Mouse (Mus musculus): ENCODE data around the gene Prm2. TPM values are rescaled to one million over a fixed set of nuclear protein-coding genes. Genes with fewer than 3 reads are reported as not detected.

Prm2 gene
- polyA plus RNA-seq, 1 experiment from 2014 or later: not detected

DNA sequence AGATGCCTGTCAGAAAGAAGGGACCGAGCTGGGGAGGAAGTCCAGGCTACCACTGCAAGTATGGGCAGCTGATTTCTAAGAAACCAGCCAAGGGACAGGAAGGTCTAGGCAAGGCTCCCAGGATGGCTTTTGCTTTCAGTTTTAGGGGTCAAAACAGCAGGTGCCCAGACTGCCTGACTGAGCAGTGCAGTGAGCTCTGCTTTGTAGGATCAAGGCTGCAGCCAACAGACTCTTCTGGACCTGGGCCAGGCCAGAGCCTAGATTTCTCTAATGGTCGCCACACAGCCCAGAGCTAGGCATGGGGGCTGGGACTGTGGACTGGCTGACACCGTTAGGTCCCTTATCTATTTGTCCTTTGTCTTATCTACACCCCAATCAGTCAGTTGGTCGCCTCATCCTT, 21.2 kb downstream of the Prm2 start:
- no peak overlapping the region for H3K4me2 ChIP-seq
- H3K9ac ChIP-seq: no peak overlapping the region
- H3K36me3 ChIP-seq (replicated peaks): no peaks in the 10 kb centered on the region
- H3K9me3 ChIP-seq (replicated peaks): no peaks in the 10 kb centered on the region
- H3K4me3 ChIP-seq (replicated peaks): no peak overlapping the region
- no peak for ATAC-seq (ENCODE audit: insufficient read depth)
- 12% methylated on average over 4 of the region's 4 CpGs for WGBS (ENCODE audit: insufficient replicate concordance)
- H3K4me1 ChIP-seq (replicated peaks): peaks cover 19% of the 10 kb centered on the region
- no peak overlapping the region for H3K27ac ChIP-seq (replicated peaks)
- no peaks in the 10 kb centered on the region for H3K27me3 ChIP-seq

- Histone ChIP-seq H3K9ac (no peak overlapping the region), H3K4me2 (no peak overlapping the region), H3K4me3 (replicated peaks) (no peak overlapping the region), H3K4me1 (replicated peaks) (peaks cover 26% of the 10 kb centered on the region), H3K27me3 (peaks cover 7% of the 10 kb centered on the region; the same call in 1 of the 2 replicates), H3K27ac (replicated peaks) (no peak overlapping the region), H3K36me3 (replicated peaks) (no peaks in the 10 kb centered on the region), H3K9me3 (replicated peaks) (no peaks in the 10 kb centered on the region)
- ATAC-seq (ENCODE audit: insufficient read depth): no peak
- 77% methylated on average over 8 of the region's 8 CpGs for WGBS (ENCODE audit: insufficient replicate concordance)
These were observed 22.4 kb downstream of the Prm2 start for GRCm38 (mm10) chr16:10773543-10773942.

GRCm38 (mm10) chr16:10771769-10772510, 24.0 kb downstream of the Prm2 start:
- Histone ChIP-seq H3K36me3 (replicated peaks) (no peaks in the 10 kb centered on the region), H3K4me2 (no peak overlapping the region), H3K9ac (no peak overlapping the region), H3K27me3 (peaks cover 14% of the 10 kb centered on the region), H3K4me3 (replicated peaks) (no peak overlapping the region), H3K4me1 (replicated peaks) (peaks cover 16% of the 10 kb centered on the region; the same call in 1 of the 2 replicates), H3K9me3 (replicated peaks) (no peaks in the 10 kb centered on the region), H3K27ac (replicated peaks) (no peak overlapping the region)
- 28% methylated on average over 19 of the region's 19 CpGs for WGBS (ENCODE audit: insufficient replicate concordance)
- ATAC-seq (ENCODE audit: insufficient read depth): 0 out of 2 replicates have a peak, but pooled peaks have one; percentile 18

DNA sequence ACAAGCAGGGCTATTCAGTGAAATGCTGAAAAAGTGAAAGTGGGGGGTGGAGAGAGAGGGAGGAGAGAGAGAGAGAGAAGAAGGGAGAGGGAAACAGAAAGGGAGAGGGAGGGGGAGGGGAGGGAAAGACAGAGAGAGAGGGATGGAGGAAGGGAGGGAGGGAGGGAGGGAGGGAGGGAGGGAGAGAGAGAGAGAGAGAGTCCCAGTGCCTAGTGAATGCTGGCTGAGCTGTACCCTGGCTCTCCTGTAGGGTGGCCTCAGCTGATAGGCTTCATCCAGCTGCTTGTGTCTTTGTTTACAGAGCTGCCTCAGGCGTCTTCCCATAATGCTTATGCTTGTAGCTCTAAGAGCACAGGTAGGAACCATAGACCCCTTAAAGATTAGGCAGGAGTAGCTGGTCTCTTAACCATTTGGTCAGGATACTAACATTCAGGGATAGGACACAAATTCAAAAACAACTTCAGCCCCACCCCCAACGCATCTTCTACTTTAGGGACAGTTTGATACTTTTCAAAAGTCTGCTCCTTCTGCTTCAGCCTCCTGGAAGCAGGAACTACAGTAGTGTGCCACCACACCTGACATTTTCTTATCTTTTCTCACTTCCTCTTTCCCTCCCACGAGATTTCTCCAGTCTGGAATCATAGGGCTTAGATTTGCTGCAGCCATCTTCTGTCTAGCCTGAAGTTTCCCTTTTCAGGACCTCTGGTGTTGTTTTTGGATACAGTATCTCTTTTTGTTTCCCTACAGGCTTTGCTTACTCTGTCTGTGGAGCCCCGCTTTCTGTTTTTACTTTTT, 25.2 kb downstream of the Prm2 start:
- H3K4me2 ChIP-seq: no peak overlapping the region
- 33% methylated on average over 4 of the region's 4 CpGs for WGBS (ENCODE audit: insufficient replicate concordance)
- no peaks in the 10 kb centered on the region for H3K36me3 ChIP-seq (replicated peaks)
- peaks cover 14% of the 10 kb centered on the region for H3K27me3 ChIP-seq
- no peak overlapping the region for H3K4me3 ChIP-seq (replicated peaks)
- H3K4me1 ChIP-seq (replicated peaks): peaks cover 16% of the 10 kb centered on the region; the same call in 1 of the 2 replicates
- no peak for ATAC-seq (ENCODE audit: insufficient read depth)
- H3K27ac ChIP-seq (replicated peaks): no peak overlapping the region
- H3K9me3 ChIP-seq (replicated peaks): no peaks in the 10 kb centered on the region
- no peak overlapping the region for H3K9ac ChIP-seq

- 16% methylated on average over 2 of the region's 2 CpGs for WGBS (ENCODE audit: insufficient replicate concordance)
- H3K4me3 ChIP-seq (replicated peaks): no peak overlapping the region
These were observed 26.3 kb downstream of the Prm2 start for GRCm38 (mm10) chr16:10769661-10770060.

GRCm38 (mm10) chr16:10768821-10769220, 27.1 kb downstream of the Prm2 start:
- peaks cover 14% of the 10 kb centered on the region for H3K27me3 ChIP-seq
- ATAC-seq (ENCODE audit: insufficient read depth): peak; percentile 40; the same call in 1 of the 2 replicates
- no peak overlapping the region for H3K9ac ChIP-seq
- no peaks in the 10 kb centered on the region for H3K9me3 ChIP-seq (replicated peaks)
- H3K4me2 ChIP-seq: no peak overlapping the region
- peaks cover 16% of the 10 kb centered on the region; the same call in 1 of the 2 replicates for H3K4me1 ChIP-seq (replicated peaks)
- no peak overlapping the region for H3K4me3 ChIP-seq (replicated peaks)
- H3K36me3 ChIP-seq (replicated peaks): no peaks in the 10 kb centered on the region
- WGBS (ENCODE audit: insufficient replicate concordance): 11% methylated on average over 9 of the region's 9 CpGs
- H3K27ac ChIP-seq (replicated peaks): no peak overlapping the region

More at GRCm38 (mm10) chr16:10769661-10770060, 26.3 kb downstream of the Prm2 start:
- no peak overlapping the region for H3K4me2 ChIP-seq
- H3K36me3 ChIP-seq (replicated peaks): no peaks in the 10 kb centered on the region
- H3K9me3 ChIP-seq (replicated peaks): no peaks in the 10 kb centered on the region
- H3K4me1 ChIP-seq (replicated peaks): peaks cover 16% of the 10 kb centered on the region; the same call in 1 of the 2 replicates
- no peak for ATAC-seq (ENCODE audit: insufficient read depth)
- H3K9ac ChIP-seq: no peak overlapping the region
- peaks cover 14% of the 10 kb centered on the region for H3K27me3 ChIP-seq
- H3K27ac ChIP-seq (replicated peaks): no peak overlapping the region

DNA sequence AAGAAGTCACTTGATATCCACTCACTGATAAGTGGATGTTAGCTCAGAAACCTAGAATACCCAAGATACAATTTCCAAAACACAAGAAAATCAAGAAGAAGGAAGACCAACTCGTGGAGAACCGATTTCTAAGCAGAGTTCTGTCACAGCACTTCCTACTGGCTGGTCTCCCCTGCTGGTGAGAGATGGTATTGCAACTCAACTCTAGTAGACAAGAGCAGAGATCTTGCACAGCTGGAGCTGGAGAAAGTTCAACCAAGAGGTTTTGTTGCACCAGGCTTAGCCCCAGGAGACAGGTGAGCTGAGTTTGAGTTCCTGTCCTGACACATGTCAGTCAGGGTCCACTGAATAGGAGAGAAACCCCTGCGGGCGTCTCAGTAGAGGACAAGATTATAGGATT, 28.8 kb downstream of the Prm2 start:
- Histone ChIP-seq H3K36me3 (replicated peaks) (no peaks in the 10 kb centered on the region), H3K4me2 (no peak overlapping the region), H3K4me1 (replicated peaks) (peaks cover 16% of the 10 kb centered on the region; the same call in 1 of the 2 replicates), H3K9ac (no peak overlapping the region), H3K4me3 (replicated peaks) (no peak overlapping the region), H3K27me3 (peaks cover 14% of the 10 kb centered on the region), H3K27ac (replicated peaks) (no peak overlapping the region), H3K9me3 (replicated peaks) (no peaks in the 10 kb centered on the region)
- WGBS (ENCODE audit: insufficient replicate concordance): 33% methylated on average over 4 of the region's 4 CpGs
- no peak for ATAC-seq (ENCODE audit: insufficient read depth)

GRCm38 (mm10) chr16:10764323-10764722, 31.6 kb downstream of the Prm2 start:
- Histone ChIP-seq H3K4me3 (replicated peaks) (no peak overlapping the region), H3K4me1 (replicated peaks) (peaks cover 7% of the 10 kb centered on the region; the same call in 1 of the 2 replicates), H3K4me2 (no peak overlapping the region), H3K36me3 (replicated peaks) (no peaks in the 10 kb centered on the region), H3K9me3 (replicated peaks) (no peaks in the 10 kb centered on the region), H3K9ac (no peak overlapping the region), H3K27me3 (peaks cover 18% of the 10 kb centered on the region), H3K27ac (replicated peaks) (no peak overlapping the region)
- no peak for ATAC-seq (ENCODE audit: insufficient read depth)
- WGBS (ENCODE audit: insufficient replicate concordance): 29% methylated on average over 2 of the region's 2 CpGs

DNA sequence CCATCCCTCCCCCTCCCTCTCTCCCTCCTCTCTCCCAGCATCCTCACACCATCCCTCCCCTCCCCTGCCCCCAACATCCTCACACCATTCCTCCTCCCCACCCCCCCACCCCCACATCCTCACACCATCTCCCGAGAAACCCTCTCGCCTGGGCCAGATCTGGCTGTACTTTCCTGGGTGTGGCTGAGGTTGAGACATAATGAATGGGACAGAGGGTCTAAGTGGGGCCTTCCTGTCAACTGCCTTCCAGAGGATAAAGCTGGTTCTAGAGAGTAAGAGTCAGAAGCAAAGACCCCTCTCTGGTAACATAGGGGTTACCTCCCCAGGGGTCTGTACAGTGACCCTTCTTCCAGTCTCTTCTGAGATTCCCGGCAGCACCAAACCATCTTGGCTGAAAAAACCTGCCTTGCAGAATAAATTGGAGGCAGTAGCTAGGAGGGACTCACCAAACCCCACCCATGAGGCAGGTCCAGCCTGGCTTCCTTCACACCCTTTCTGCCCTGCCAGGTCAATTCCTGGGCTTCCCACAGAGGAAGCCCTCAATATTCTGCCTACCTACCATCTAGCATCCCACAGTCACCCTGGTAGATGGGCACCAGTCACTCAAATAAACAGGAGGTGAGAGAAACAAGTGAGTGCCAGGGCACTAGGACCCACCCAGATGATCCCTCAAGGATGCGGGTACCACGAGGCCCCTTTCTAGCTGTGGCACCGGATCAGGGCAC, 32.2 kb downstream of the Prm2 start:
- 45% methylated on average over 6 of the region's 6 CpGs for WGBS (ENCODE audit: insufficient replicate concordance)
- no peak overlapping the region for H3K9ac ChIP-seq
- H3K27me3 ChIP-seq: peaks cover 19% of the 10 kb centered on the region
- no peak overlapping the region for H3K27ac ChIP-seq (replicated peaks)
- no peaks in the 10 kb centered on the region for H3K36me3 ChIP-seq (replicated peaks)
- H3K9me3 ChIP-seq (replicated peaks): no peaks in the 10 kb centered on the region
- no peak overlapping the region for H3K4me3 ChIP-seq (replicated peaks)
- no peak overlapping the region for H3K4me2 ChIP-seq
- no peak for ATAC-seq (ENCODE audit: insufficient read depth)
- H3K4me1 ChIP-seq (replicated peaks): peaks cover 2% of the 10 kb centered on the region; the same call in 1 of the 2 replicates

DNA sequence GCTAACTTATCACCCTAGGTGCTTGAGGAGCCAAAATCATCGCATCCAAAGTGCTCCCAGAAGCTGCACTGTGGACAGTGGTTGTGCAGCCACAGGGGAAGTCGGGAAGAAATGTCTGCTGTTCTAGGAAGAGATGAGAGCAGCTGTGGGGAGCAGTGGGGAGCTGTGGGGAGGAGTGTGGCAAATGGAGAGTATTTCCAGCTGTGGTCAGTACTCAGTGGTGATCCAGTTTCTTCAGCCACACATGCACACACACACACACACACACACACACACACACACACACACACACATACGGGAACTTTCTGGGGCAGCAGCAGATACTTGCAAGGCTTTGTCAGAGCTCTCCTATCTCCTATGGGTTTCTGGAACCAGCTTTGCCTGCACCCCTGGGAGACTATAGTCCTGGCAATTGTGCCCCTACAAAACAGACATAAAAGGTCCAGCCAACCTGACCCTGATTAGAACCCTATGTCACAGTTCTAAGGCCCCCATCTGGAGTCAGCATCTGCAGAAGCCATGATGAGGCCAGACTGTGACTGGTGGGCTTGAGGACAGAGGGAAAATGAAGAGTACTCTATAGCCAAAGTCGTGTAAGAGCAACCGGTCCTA, 33.3 kb downstream of the Prm2 start:
- ATAC-seq (ENCODE audit: insufficient read depth): no peak
- no peaks in the 10 kb centered on the region for H3K36me3 ChIP-seq (replicated peaks)
- no peak overlapping the region for H3K9ac ChIP-seq
- H3K27me3 ChIP-seq: peaks cover 18% of the 10 kb centered on the region
- no peak overlapping the region for H3K27ac ChIP-seq (replicated peaks)
- H3K4me3 ChIP-seq (replicated peaks): no peak overlapping the region
- H3K4me2 ChIP-seq: no peak overlapping the region
- WGBS (ENCODE audit: insufficient replicate concordance): 53% methylated on average over 5 of the region's 5 CpGs
- H3K4me1 ChIP-seq (replicated peaks): no peaks in the 10 kb centered on the region
- no peaks in the 10 kb centered on the region for H3K9me3 ChIP-seq (replicated peaks)
